ENCODE assay signal across 18 mouse cellular contexts in genomic region chr11:4281852-4282251, GRCm38 (mm10). TPM values are rescaled to one million over a fixed set of nuclear protein-coding genes. Genes with fewer than 3 reads are reported as not detected.
"Had no signal": no experiment of that assay in that cellular context is flagged by ENCODE, and none has a peak within 500 bp of the region (broad histone marks: within the 10 kb centered on the region; RNA-seq: fewer than 3 reads in every experiment).

No protein-coding gene starts in this region.

- H3K27ac ChIP-seq: neural tube, embryonic 15.5 days; stomach, embryonic 15.5 days; stomach, postnatal 0 days had no signal

- H3K9ac ChIP-seq: neural tube, embryonic 15.5 days; stomach, embryonic 15.5 days had no signal

- H3K4me3 ChIP-seq: neural tube, embryonic 15.5 days; stomach, embryonic 15.5 days had no signal

- H3K9me3 ChIP-seq: neural tube, embryonic 15.5 days; stomach, embryonic 15.5 days had no signal

- H3K4me2 ChIP-seq: neural tube, embryonic 15.5 days; stomach, embryonic 15.5 days had no signal

- H3K36me3 ChIP-seq: neural tube, embryonic 15.5 days; stomach, embryonic 15.5 days had no signal

- DNase-seq: retina, postnatal 1 day; right cerebral cortex, adult 18-20 months; right cerebral cortex, postnatal 14 days; right cerebral cortex, postnatal 25 days; right cerebral cortex, postnatal 4 days; spleen, adult 18-20 months; thymus, adult 18-20 months; thymus, adult 2 months; thymus, postnatal 14 days; thymus, postnatal 25 days; thymus, postnatal 36 days; thymus, postnatal 4 days had no signal

- H3K4me1 ChIP-seq: neural tube, embryonic 15.5 days; stomach, embryonic 15.5 days had no signal

- H3K27me3 ChIP-seq: neural tube, embryonic 15.5 days; stomach, embryonic 15.5 days had no signal

RNA-seq across cellular contexts. Expression of gene Lif, which starts 24.5 kb away (rescaled TPM):
- polyA plus RNA-seq: neural tube, embryonic 14.5 days had no signal

RNA-seq across cellular contexts. Expression of gene Osm, which starts 45.6 kb away (rescaled TPM):
- polyA plus RNA-seq: neural tube, embryonic 15.5 days; stomach, embryonic 14.5 days; testis, adult 2 months had no signal
